Mouse (Mus musculus): Measurements from ENCODE around the gene Map7d1. TPM values are rescaled to one million over a fixed set of nuclear protein-coding genes. Genes with fewer than 3 reads are reported as not detected.

The Map7d1 gene
- polyA plus RNA-seq, 1 experiment from 2014 or later: 7.2 TPM

GRCm38 (mm10) chr4:126277906-126278564 lies 21.9 kb upstream of the Map7d1 start:
- H3K9ac ChIP-seq (replicated peaks): no peak overlapping the region
- H3K9me3 ChIP-seq (ENCODE audit: low read length): no peaks in the 10 kb centered on the region
- H3K4me3 ChIP-seq (ENCODE audit: low read depth, low read length): no peak overlapping the region
- no peaks in the 10 kb centered on the region for H3K4me1 ChIP-seq (ENCODE audit: insufficient read depth)
- DNase-seq: peak; percentile 66
- peak overlapping the region; percentile 38; the same call in 1 of the 2 replicates for H3K4me2 ChIP-seq (ENCODE audit: low read depth, low read length)
- peaks cover 9% of the 10 kb centered on the region for H3K36me3 ChIP-seq (replicated peaks; ENCODE audit: insufficient read depth, low read length)
- 13% methylated on average over 13 of the region's 13 CpGs for WGBS (ENCODE audit: insufficient replicate concordance)
- 0 out of 2 replicates have a peak, but pooled peaks cover under 1% of the 10 kb centered on the region for H3K27me3 ChIP-seq (ENCODE audit: insufficient read depth, low read length)
- ATAC-seq: peak; percentile 55; the same call in 1 of the 2 replicates
- H3K27ac ChIP-seq (ENCODE audit: low read depth): no peak overlapping the region
- no peak for TF ChIP-seq EP300 (IDR thresholded peaks at IDR 0.05; ENCODE audit: low read depth)
- TF ChIP-seq CTCF (IDR thresholded peaks at IDR 0.05; ENCODE audit: low read depth): peak; percentile 78

GRCm38 (mm10) chr4:126275681-126276131 lies 19.6 kb upstream of the Map7d1 start:
- Histone ChIP-seq H3K27me3 (ENCODE audit: insufficient read depth, low read length) (no peaks in the 10 kb centered on the region), H3K9me3 (ENCODE audit: low read length) (no peaks in the 10 kb centered on the region), H3K4me2 (ENCODE audit: low read depth, low read length) (no peak overlapping the region), H3K36me3 (replicated peaks; ENCODE audit: insufficient read depth, low read length) (peaks cover 12% of the 10 kb centered on the region), H3K4me1 (ENCODE audit: insufficient read depth) (no peaks in the 10 kb centered on the region), H3K9ac (replicated peaks) (no peak overlapping the region), H3K4me3 (ENCODE audit: low read depth, low read length) (no peak overlapping the region), H3K27ac (ENCODE audit: low read depth) (no peak overlapping the region)
- 88% methylated on average over 13 of the region's 13 CpGs for WGBS (ENCODE audit: insufficient replicate concordance)
- DNase-seq (no peak), ATAC-seq (no peak)
- TF ChIP-seq CTCF (IDR thresholded peaks at IDR 0.05; ENCODE audit: low read depth): no peak
- TF ChIP-seq EP300 (IDR thresholded peaks at IDR 0.05; ENCODE audit: low read depth): no peak

GRCm38 (mm10) chr4:126275081-126275480 lies 18.9 kb upstream of the Map7d1 start:
- DNase-seq (no peak), ATAC-seq (no peak)
- Histone ChIP-seq H3K4me3 (ENCODE audit: low read depth, low read length) (no peak overlapping the region), H3K27ac (ENCODE audit: low read depth) (no peak overlapping the region), H3K4me1 (ENCODE audit: insufficient read depth) (no peaks in the 10 kb centered on the region), H3K27me3 (ENCODE audit: insufficient read depth, low read length) (no peaks in the 10 kb centered on the region), H3K4me2 (ENCODE audit: low read depth, low read length) (no peak overlapping the region), H3K36me3 (replicated peaks; ENCODE audit: insufficient read depth, low read length) (peaks cover 12% of the 10 kb centered on the region), H3K9me3 (ENCODE audit: low read length) (no peaks in the 10 kb centered on the region), H3K9ac (replicated peaks) (no peak overlapping the region)
- WGBS (ENCODE audit: insufficient replicate concordance): 78% methylated on average over 4 of the region's 4 CpGs
- TF ChIP-seq CTCF (IDR thresholded peaks at IDR 0.05; ENCODE audit: low read depth): no peak
- TF ChIP-seq EP300 (IDR thresholded peaks at IDR 0.05; ENCODE audit: low read depth): no peak

GRCm38 (mm10) chr4:126273753-126274152 lies 17.6 kb upstream of the Map7d1 start:
- 92% methylated on average over 13 of the region's 13 CpGs for WGBS (ENCODE audit: insufficient replicate concordance)
- ATAC-seq: no peak
- no peak overlapping the region for H3K27ac ChIP-seq (ENCODE audit: low read depth)

GRCm38 (mm10) chr4:126269292-126269691 lies 13.1 kb upstream of the Map7d1 start:
- no peak overlapping the region for H3K4me3 ChIP-seq (ENCODE audit: low read depth, low read length)

More at GRCm38 (mm10) chr4:126273753-126274152, 17.6 kb upstream of the Map7d1 start:
- TF ChIP-seq CTCF (IDR thresholded peaks at IDR 0.05; ENCODE audit: low read depth): no peak
- TF ChIP-seq EP300 (IDR thresholded peaks at IDR 0.05; ENCODE audit: low read depth): no peak
- Histone ChIP-seq H3K36me3 (replicated peaks; ENCODE audit: insufficient read depth, low read length) (peaks cover 12% of the 10 kb centered on the region), H3K4me1 (ENCODE audit: insufficient read depth) (no peaks in the 10 kb centered on the region), H3K4me2 (ENCODE audit: low read depth, low read length) (no peak overlapping the region), H3K27me3 (ENCODE audit: insufficient read depth, low read length) (no peaks in the 10 kb centered on the region), H3K9me3 (ENCODE audit: low read length) (no peaks in the 10 kb centered on the region), H3K4me3 (ENCODE audit: low read depth, low read length) (no peak overlapping the region), H3K9ac (replicated peaks) (no peak overlapping the region)
- DNase-seq: no peak

GRCm38 (mm10) chr4:126262119-126262807 lies 6.1 kb upstream of the Map7d1 start, which contains the start of gene Trappc3:
Gene Trappc3, plus strand, starts transcription at chr4:126262325.
- Histone ChIP-seq H3K27me3 (ENCODE audit: insufficient read depth, low read length) (no peaks in the 10 kb centered on the region), H3K4me2 (ENCODE audit: low read depth, low read length) (peak within 1 kb of the TSS; percentile 92), H3K9me3 (ENCODE audit: low read length) (no peaks in the 10 kb centered on the region), H3K27ac (ENCODE audit: low read depth) (peak within 1 kb of the TSS; percentile 86), H3K4me1 (ENCODE audit: insufficient read depth) (peaks cover 47% of the 10 kb centered on the region), H3K36me3 (replicated peaks; ENCODE audit: insufficient read depth, low read length) (no peaks in the 10 kb centered on the region), H3K4me3 (ENCODE audit: low read depth, low read length) (peak within 1 kb of the TSS; percentile 80), H3K9ac (replicated peaks) (peak within 1 kb of the TSS; percentile 89)
- under 1% methylated on average over 46 of the region's 46 CpGs for WGBS (ENCODE audit: insufficient replicate concordance)
- ATAC-seq (peak; percentile 91), DNase-seq (peak; percentile 98)
- TF ChIP-seq CTCF (IDR thresholded peaks at IDR 0.05; ENCODE audit: low read depth) (peak; percentile 100), EP300 (IDR thresholded peaks at IDR 0.05; ENCODE audit: low read depth) (no peak)

More at GRCm38 (mm10) chr4:126269292-126269691, 13.1 kb upstream of the Map7d1 start:
- Histone ChIP-seq H3K27me3 (ENCODE audit: insufficient read depth, low read length) (no peaks in the 10 kb centered on the region), H3K4me1 (ENCODE audit: insufficient read depth) (no peaks in the 10 kb centered on the region), H3K36me3 (replicated peaks; ENCODE audit: insufficient read depth, low read length) (peaks cover 10% of the 10 kb centered on the region), H3K9ac (replicated peaks) (no peak overlapping the region), H3K27ac (ENCODE audit: low read depth) (no peak overlapping the region), H3K4me2 (ENCODE audit: low read depth, low read length) (no peak overlapping the region), H3K9me3 (ENCODE audit: low read length) (no peaks in the 10 kb centered on the region)
- no peak for TF ChIP-seq EP300 (IDR thresholded peaks at IDR 0.05; ENCODE audit: low read depth)
- TF ChIP-seq CTCF (IDR thresholded peaks at IDR 0.05; ENCODE audit: low read depth): no peak
- 79% methylated on average over 3 of the region's 3 CpGs for WGBS (ENCODE audit: insufficient replicate concordance)
- ATAC-seq (no peak), DNase-seq (no peak)
